17 mouse cellular contexts compared by ENCODE assay signal in genomic region chr7:83661763-83662162, GRCm38 (mm10).
"Had no signal": no experiment of that assay in that cellular context is flagged by ENCODE, and none has a peak within 500 bp of the region (broad histone marks: within the 10 kb centered on the region; RNA-seq: fewer than 3 reads in every experiment).

No protein-coding gene starts in this region.

- H3K4me1 ChIP-seq: liver, embryonic 13.5 days; liver, embryonic 15.5 days; midbrain, embryonic 13.5 days; midbrain, embryonic 15.5 days; neural tube, embryonic 13.5 days; neural tube, embryonic 15.5 days had no signal

- H3K27ac ChIP-seq: liver, embryonic 13.5 days; liver, embryonic 15.5 days; lung, embryonic 15.5 days; macrophage; midbrain, embryonic 13.5 days; midbrain, embryonic 15.5 days; neural tube, embryonic 13.5 days; neural tube, embryonic 15.5 days had no signal

- H3K4me3 ChIP-seq: liver, embryonic 13.5 days; liver, embryonic 15.5 days; lung, embryonic 15.5 days; megakaryocyte, embryonic 14.5 days; midbrain, embryonic 13.5 days; midbrain, embryonic 15.5 days; neural tube, embryonic 13.5 days; neural tube, embryonic 15.5 days had no signal

- H3K36me3 ChIP-seq: liver, embryonic 13.5 days; liver, embryonic 15.5 days; lung, embryonic 15.5 days; midbrain, embryonic 13.5 days; midbrain, embryonic 15.5 days; neural tube, embryonic 13.5 days; neural tube, embryonic 15.5 days had no signal

- H3K27me3 ChIP-seq: liver, embryonic 13.5 days; liver, embryonic 15.5 days; lung, embryonic 15.5 days; midbrain, embryonic 13.5 days; midbrain, embryonic 15.5 days; neural tube, embryonic 13.5 days; neural tube, embryonic 15.5 days had no signal

- DNase-seq: liver, embryonic 13.5 days; liver, postnatal 0 days; lung, adult 2 months; lung, postnatal 14 days; lung, postnatal 36 days; retina, postnatal 1 day; right cerebral cortex, adult 18-20 months; right cerebral cortex, postnatal 25 days; right cerebral cortex, postnatal 4 days had no signal
